Mouse (Mus musculus) ES-E14 (cell line): ENCODE measurements around the gene Maff.

ENCODE experiments used
- HCFC1 ChIP-seq: IDR thresholded peaks from 2 replicates; pipeline ENCODE4 v1.6.1; 2012; ENCODE audit warnings: low read length, inconsistent platforms, borderline replicate concordance; ENCODE audit not compliant: insufficient read depth
- MAFK ChIP-seq: IDR thresholded peaks from 2 replicates; pipeline ENCODE4 v1.6.1; 2014; ENCODE audit warnings: mild to moderate bottlenecking, low read depth, low read length, inconsistent platforms; ENCODE audit not compliant: insufficient read depth

- TF ChIP-seq HCFC1 (no peak), MAFK (no peak)
Observed at GRCm38 (mm10) chr15:79307861-79308260, 38.6 kb upstream of the Maff start.
